In the genomic region with DNA sequence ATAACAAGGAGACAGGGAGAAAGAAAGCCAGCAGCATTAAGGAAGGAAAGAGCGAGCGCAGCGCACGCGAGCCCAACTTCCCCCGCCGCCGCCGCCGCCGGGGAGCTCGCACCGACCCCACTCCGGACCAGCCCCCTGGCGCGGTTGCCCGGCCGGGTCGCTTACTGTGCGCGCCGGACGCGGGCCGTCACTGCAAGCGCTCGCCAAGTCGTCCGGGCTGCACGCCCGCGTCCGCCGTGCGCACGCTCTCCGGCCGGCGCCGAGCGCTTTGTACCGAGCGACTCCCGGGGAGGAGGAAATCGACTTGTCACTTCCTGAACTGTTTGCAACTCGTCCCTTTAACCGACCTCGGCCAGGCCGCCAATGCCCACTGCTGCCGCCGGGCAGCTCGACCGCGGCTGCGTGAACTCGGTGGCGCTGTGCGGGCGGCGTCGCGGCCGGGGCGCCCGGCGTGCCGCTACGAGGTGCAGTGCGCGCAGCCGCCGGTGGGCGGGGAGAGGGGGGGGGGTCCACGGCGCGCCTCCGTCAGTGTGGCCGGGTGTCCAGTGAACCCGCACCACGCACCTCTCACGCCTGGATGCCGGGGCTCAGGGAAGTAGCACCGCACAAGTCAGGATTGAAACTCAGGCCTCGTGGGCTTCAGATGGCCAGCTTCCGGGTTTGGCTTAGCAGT, we compare ENCODE assay signal across 8 mouse cellular contexts. TPM values are rescaled to one million over a fixed set of nuclear protein-coding genes. Genes with fewer than 3 reads are reported as not detected.
DNase-seq lines count a peak whose midpoint lies in the region; ATAC-seq and TF ChIP-seq lines count a peak whose summit lies in the region.

Gene Fam53b, minus strand, starts transcription at position 471 of the 673 bp plus-strand sequence.

- H3K27ac ChIP-seq in embryonic facial prominence, embryonic 14.5 days (replicated peaks; ENCODE audit: low read depth, low read length), result peak within 1 kb of the TSS; percentile 88
- peak within 1 kb of the TSS; percentile 94 for H3K27ac ChIP-seq in heart, embryonic 10.5 days
- H3K27ac ChIP-seq in kidney, embryonic 14.5 days (ENCODE audit: low read depth, low read length), result peak within 1 kb of the TSS; percentile 88
- H3K27ac ChIP-seq in liver, embryonic 13.5 days, result peak within 1 kb of the TSS; percentile 82
- peak within 1 kb of the TSS; percentile 93 for H3K27ac ChIP-seq in stomach, postnatal 0 days (replicated peaks)

- H3K36me3 ChIP-seq in embryonic facial prominence, embryonic 14.5 days (ENCODE audit: control insufficient read depth, insufficient read depth, low read length), result no peaks in the 10 kb centered on the region
- H3K36me3 ChIP-seq in heart, embryonic 10.5 days, result 0 out of 2 replicates have a peak, but pooled peaks cover 2% of the 10 kb centered on the region
- H3K36me3 ChIP-seq in kidney, embryonic 14.5 days (ENCODE audit: control insufficient read depth, insufficient read depth, low read length), result no peaks in the 10 kb centered on the region
- H3K36me3 ChIP-seq in liver, embryonic 13.5 days, result no peaks in the 10 kb centered on the region
- no peaks in the 10 kb centered on the region for H3K36me3 ChIP-seq in stomach, postnatal 0 days (ENCODE audit: control insufficient read depth, insufficient read depth, low read length)

- no peak; the same call in 1 of the 2 replicates for TF ChIP-seq CTCF in stomach, postnatal 0 days (IDR thresholded peaks at IDR 0.05; ENCODE audit: low read depth)

- H3K4me3 ChIP-seq in embryonic facial prominence, embryonic 14.5 days (ENCODE audit: low read depth, low read length), result peak within 1 kb of the TSS; percentile 68
- H3K4me3 ChIP-seq in heart, embryonic 10.5 days, result peak within 1 kb of the TSS; percentile 81
- H3K4me3 ChIP-seq in kidney, embryonic 14.5 days (ENCODE audit: low read length), result peak within 1 kb of the TSS; percentile 81
- peak within 1 kb of the TSS; percentile 76 for H3K4me3 ChIP-seq in liver, embryonic 13.5 days (replicated peaks)
- peak within 1 kb of the TSS; percentile 72 for H3K4me3 ChIP-seq in stomach, postnatal 0 days (ENCODE audit: low read depth, low read length)

- WGBS in embryonic facial prominence, embryonic 14.5 days, result under 1% methylated on average over 49 of the region's 85 CpGs
- WGBS in heart, embryonic 10.5 days, result under 1% methylated on average over 85 of the region's 85 CpGs
- WGBS in kidney, embryonic 14.5 days, result under 1% methylated on average over 65 of the region's 85 CpGs
- under 1% methylated on average over 85 of the region's 85 CpGs for WGBS in liver, embryonic 13.5 days (ENCODE audit: insufficient replicate concordance)
- WGBS in stomach, postnatal 0 days, result under 1% methylated on average over 65 of the region's 85 CpGs

- ATAC-seq in embryonic facial prominence, embryonic 14.5 days (ENCODE audit: low read depth), result peak; percentile 63
- peak; percentile 74 for ATAC-seq in kidney, embryonic 14.5 days (ENCODE audit: low FRiP score, low TSS enrichment)
- peak; percentile 50 for ATAC-seq in liver, embryonic 13.5 days (ENCODE audit: low read depth)
- peak; percentile 70 for ATAC-seq in stomach, postnatal 0 days (ENCODE audit: low FRiP score, low TSS enrichment)

- peak within 1 kb of the TSS; percentile 84 for H3K4me2 ChIP-seq in embryonic facial prominence, embryonic 14.5 days (ENCODE audit: low read depth, low read length)
- peak within 1 kb of the TSS; percentile 80 for H3K4me2 ChIP-seq in kidney, embryonic 14.5 days (replicated peaks; ENCODE audit: low read depth, low read length)
- peak within 1 kb of the TSS; percentile 98 for H3K4me2 ChIP-seq in liver, embryonic 13.5 days
- peak within 1 kb of the TSS; percentile 95 for H3K4me2 ChIP-seq in stomach, postnatal 0 days (replicated peaks; ENCODE audit: low read depth)

- H3K9me3 ChIP-seq in embryonic facial prominence, embryonic 14.5 days (ENCODE audit: control insufficient read depth, low read length), result no peaks in the 10 kb centered on the region
- no peaks in the 10 kb centered on the region for H3K9me3 ChIP-seq in heart, embryonic 10.5 days
- no peaks in the 10 kb centered on the region for H3K9me3 ChIP-seq in kidney, embryonic 14.5 days (ENCODE audit: control insufficient read depth, low read length)
- no peaks in the 10 kb centered on the region for H3K9me3 ChIP-seq in liver, embryonic 13.5 days (replicated peaks)
- no peaks in the 10 kb centered on the region for H3K9me3 ChIP-seq in stomach, postnatal 0 days (ENCODE audit: control insufficient read depth, low read length)

- no peak for TF ChIP-seq EP300 in stomach, postnatal 0 days (optimal IDR thresholded peaks at IDR 0.05)

- peaks cover 27% of the 10 kb centered on the region for H3K4me1 ChIP-seq in embryonic facial prominence, embryonic 14.5 days (ENCODE audit: control insufficient read depth, insufficient read depth, low read length)
- H3K4me1 ChIP-seq in heart, embryonic 10.5 days, result peaks cover 58% of the 10 kb centered on the region
- peaks cover 36% of the 10 kb centered on the region for H3K4me1 ChIP-seq in kidney, embryonic 14.5 days (ENCODE audit: control insufficient read depth, insufficient read depth, low read length)
- H3K4me1 ChIP-seq in liver, embryonic 13.5 days (replicated peaks), result peaks cover 54% of the 10 kb centered on the region
- peaks cover 20% of the 10 kb centered on the region for H3K4me1 ChIP-seq in stomach, postnatal 0 days (replicated peaks; ENCODE audit: control insufficient read depth, insufficient read depth)

- no peaks in the 10 kb centered on the region for H3K27me3 ChIP-seq in embryonic facial prominence, embryonic 14.5 days (replicated peaks; ENCODE audit: control insufficient read depth, insufficient read depth, low read length)
- no peaks in the 10 kb centered on the region for H3K27me3 ChIP-seq in heart, embryonic 10.5 days (ENCODE audit: insufficient read depth, poor library complexity, severe bottlenecking)
- no peaks in the 10 kb centered on the region for H3K27me3 ChIP-seq in kidney, embryonic 14.5 days (ENCODE audit: control insufficient read depth, insufficient read depth, low read length)
- peaks cover 14% of the 10 kb centered on the region for H3K27me3 ChIP-seq in liver, embryonic 13.5 days
- no peaks in the 10 kb centered on the region for H3K27me3 ChIP-seq in stomach, postnatal 0 days (ENCODE audit: control insufficient read depth, insufficient read depth, low read length)

- DNase-seq in B cell, adult 2 months, result peak; percentile 68 to 73
- DNase-seq in adrenal gland, postnatal 25 days, result peak; percentile 81
- peak; percentile 63 for DNase-seq in embryonic facial prominence, embryonic 14.5 days (ENCODE audit: low spot score)
- peak; percentile 83 for DNase-seq in heart, embryonic 10.5 days (ENCODE audit: low spot score)
- DNase-seq in liver, embryonic 13.5 days, result no peak
- DNase-seq in natural killer cell, adult 2 months (ENCODE audit: low spot score in 2 of 2), result peak; percentile 52 to 57
- DNase-seq in stomach, postnatal 0 days (ENCODE audit: low spot score), result peak; percentile 81

- H3K9ac ChIP-seq in embryonic facial prominence, embryonic 14.5 days (ENCODE audit: low read depth, low read length), result peak within 1 kb of the TSS; percentile 81
- H3K9ac ChIP-seq in kidney, embryonic 14.5 days (ENCODE audit: low read depth, low read length), result peak within 1 kb of the TSS; percentile 89
- H3K9ac ChIP-seq in liver, embryonic 13.5 days, result peak within 1 kb of the TSS; percentile 82
- H3K9ac ChIP-seq in stomach, postnatal 0 days (ENCODE audit: low read length), result peak within 1 kb of the TSS; percentile 87

RNA-seq across cellular contexts. Expression of gene Fam53b, which starts in this region (rescaled TPM):
- 86.3 and 107 TPM in 2 replicates for total RNA-seq in adrenal gland, postnatal 25 days (2021)
- polyA plus RNA-seq in embryonic facial prominence, embryonic 14.5 days (2014; fragmentation: Nextera tagmentation; extraction: Ambion mirVana), result 16.5 and 21.0 TPM in 2 replicates
- polyA plus RNA-seq in heart, embryonic 10.5 days (2016; fragmentation: Nextera tagmentation; extraction: Ambion mirVana), result 17.7 and 18.4 TPM in 2 replicates
- 17.0 and 22.1 TPM in 2 replicates for polyA plus RNA-seq in kidney, embryonic 14.5 days (2014; fragmentation: Nextera tagmentation; extraction: Ambion mirVana)
- 19.1 and 21.4 TPM in 2 replicates for polyA plus RNA-seq in liver, embryonic 13.5 days (2015; fragmentation: Nextera tagmentation; extraction: Ambion mirVana)
- polyA plus RNA-seq in stomach, postnatal 0 days (2015; fragmentation: Nextera tagmentation; extraction: Ambion mirVana), result 8.4 and 8.5 TPM in 2 replicates
